Mouse (Mus musculus) natural killer cell, adult 2 months (primary cell): ENCODE results near the gene Rpl36-ps4.

Experiments used
- DNase-seq, 2 experiments: peaks; one replicate each; pipeline ENCODE4 v3.0.0; 2022; ENCODE audit warnings: low spot score in 2 of 2

The Rpl36-ps4 gene

GRCm38 (mm10) chr17:87920677-87921076, at the start of gene Rpl36-ps4:
Gene Rpl36-ps4, plus strand, starts transcription at chr17:87920977.
- DNase-seq = no peak

DNA sequence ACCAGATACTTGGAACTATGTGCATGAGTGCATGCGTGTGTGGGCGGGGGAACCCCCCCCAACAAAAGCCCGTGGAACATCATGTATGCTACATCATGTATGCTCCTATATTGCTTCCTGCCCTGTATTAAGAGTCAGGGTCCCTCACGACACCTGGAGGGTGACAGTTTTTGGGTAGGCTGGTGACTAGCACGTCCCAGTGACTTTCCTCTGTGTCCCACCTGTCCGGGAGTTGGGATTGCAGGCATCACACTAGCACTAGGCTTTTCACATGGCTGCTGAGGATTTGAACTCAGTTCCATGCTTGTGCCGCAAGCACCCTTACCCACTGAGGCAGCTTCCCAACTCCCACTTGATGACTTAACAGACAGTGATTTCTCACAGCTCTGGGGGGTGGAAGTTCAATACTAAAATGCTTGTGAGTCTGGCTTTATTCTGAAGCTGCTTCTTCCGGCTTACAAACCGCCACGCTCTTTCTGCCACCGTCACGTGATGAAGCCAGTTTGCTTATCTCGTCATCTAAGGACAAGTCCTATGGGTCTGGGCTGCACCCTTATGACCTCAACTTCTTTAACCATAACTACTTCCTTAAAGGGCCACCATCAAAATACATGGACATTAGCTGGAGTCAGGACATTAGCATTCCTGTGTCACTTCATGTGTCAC, 49.2 kb upstream of the Rpl36-ps4 start:
- DNase-seq = no peak

DNA sequence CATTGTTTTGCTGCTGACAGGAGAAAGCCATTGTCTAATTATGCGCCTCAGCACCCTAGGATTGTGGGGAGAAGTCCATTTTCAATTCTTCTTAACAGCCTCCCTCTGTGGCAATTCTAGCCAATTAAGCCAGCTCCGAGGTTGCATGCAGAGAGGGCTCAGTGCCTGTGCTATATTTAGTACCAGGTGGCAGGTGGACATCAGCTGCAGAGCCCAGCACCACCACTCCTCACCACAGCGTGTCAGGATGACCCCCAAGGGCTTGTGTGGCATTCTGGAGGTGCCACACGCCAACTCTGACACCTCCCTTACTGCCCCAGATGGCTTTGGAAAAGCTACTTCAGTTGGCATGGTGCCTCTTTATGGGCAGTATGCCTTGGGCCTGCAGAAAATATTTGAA, 48.5 kb upstream of the Rpl36-ps4 start:
- DNase-seq = no peak

DNA sequence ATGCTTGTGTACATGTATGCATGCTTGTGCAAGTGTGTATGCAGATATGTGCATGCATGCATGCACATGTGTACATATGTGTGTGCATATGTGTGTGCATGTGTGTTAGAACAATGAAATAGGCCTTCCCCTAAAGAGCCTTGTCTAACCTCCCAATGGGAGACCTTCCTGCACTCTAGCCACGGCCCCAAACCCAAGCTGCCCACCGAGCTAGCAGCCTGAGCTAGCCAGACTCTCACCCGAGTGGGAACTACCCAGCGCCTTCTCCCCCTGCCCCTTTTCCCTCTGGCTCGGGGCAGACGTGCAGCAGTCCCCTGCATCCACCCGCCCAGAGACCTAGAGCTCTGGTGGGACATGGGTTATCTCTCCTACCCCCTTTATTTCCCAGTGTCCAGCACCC, 47.3 kb upstream of the Rpl36-ps4 start:
- DNase-seq = no peak

GRCm38 (mm10) chr17:87873943-87874342, 46.8 kb upstream of the Rpl36-ps4 start:
- DNase-seq = no peak

GRCm38 (mm10) chr17:87875346-87875920, 45.3 kb upstream of the Rpl36-ps4 start:
- DNase-seq = no peak

DNA sequence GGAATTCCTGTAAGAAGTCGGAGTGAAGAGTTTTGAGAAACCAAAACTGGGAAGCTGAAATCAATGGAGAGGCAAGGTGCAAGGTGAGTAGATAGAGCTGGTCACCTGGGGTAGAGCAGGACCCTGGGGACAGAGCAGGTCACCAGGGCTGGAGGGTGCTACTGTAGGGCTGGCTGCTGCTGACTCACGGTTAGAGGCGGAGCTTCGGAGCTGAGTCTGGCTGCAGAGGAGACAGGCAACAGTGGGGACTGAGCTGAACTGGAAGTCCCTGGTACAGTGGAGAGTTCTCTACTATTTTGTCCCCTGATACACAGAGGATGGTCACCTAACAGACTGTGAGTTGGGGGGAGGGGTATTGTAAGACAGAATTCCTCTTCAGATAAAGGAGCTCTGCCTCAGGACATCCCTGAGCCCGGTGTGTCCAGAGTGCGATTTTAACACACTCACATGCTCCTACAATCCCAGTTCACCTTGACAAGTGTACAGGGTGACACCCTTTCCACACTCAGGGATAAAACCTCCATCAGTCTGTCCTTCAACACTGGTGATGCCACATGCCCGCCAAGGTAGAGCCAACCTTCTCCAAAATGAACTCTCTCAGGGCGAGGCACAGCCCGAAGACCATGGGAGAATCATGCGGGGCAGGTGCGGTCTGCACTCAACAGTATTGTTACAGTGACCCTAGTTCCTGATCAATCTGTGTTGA, 44.3 kb upstream of the Rpl36-ps4 start:
- no peak for DNase-seq

GRCm38 (mm10) chr17:87877207-87878073, 43.3 kb upstream of the Rpl36-ps4 start:
- no peak for DNase-seq

DNA sequence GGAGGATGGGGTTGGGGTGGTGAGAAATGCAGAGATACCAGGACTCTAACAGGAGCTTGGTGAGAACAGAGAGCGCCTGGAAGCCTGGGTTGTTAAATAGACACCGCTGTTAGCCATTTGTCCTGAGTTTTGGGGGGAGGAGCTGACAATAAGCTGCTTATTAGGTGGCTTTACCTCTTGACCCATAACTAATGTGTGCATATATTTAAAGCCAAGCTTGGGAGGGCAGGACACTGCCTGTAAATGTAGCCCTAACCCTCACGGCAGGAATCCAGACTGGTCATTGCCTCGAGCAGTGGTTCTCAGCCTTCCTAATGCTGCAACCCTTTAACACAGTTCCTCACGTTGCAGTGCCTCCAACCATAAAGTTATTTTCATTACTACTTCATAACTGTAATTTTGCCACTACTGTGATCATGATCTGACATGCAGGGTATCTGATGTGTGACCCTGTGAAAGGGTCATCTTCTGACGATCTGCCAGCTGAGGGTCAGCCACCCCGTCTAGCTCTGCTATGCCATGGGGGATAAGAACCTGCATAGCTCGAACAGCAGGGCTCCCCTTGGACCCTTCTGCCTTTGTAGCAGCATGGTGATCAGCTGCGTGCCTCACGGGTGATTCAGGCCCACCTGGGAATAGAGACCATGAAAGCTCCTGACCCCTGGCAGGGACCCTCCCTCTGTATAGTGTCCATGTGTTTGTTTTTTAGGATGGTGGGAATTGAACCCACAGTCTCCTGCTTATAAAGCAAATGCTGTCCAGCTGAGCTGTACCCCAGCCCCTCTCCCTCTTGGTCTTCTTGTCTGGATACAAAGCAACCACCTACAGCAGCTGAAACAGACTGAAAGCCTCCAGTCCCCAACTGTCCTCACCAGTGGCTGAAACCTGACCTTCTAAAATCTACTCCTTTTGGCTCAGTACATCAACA, 42.0 kb upstream of the Rpl36-ps4 start:
- DNase-seq = no peak

GRCm38 (mm10) chr17:87879484-87880225, 41.1 kb upstream of the Rpl36-ps4 start:
- no peak for DNase-seq

- peak in 1 of 2 experiments; percentile 35 for DNase-seq
These were observed 38.2 kb upstream of the Rpl36-ps4 start for GRCm38 (mm10) chr17:87882594-87882993.

DNA sequence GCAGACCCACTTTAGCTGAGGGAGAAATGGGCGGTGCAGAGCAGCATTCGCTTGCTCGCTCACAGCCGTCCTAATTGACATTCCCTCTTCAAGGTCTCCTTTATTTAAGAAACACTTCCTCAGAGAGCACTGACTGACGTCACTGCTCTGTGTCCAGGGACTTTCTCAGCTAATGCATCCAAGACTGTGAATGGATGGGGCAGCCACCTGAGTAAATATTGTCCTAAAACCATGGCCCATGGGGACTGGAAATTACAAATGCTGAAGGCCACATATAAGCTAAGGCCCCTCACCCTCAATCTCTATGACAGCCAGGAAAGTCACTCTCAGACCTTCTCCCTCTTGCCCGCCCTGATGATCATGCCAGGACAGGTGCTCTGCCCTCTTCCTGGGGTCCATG, 23.6 kb upstream of the Rpl36-ps4 start:
- DNase-seq = no peak

DNA sequence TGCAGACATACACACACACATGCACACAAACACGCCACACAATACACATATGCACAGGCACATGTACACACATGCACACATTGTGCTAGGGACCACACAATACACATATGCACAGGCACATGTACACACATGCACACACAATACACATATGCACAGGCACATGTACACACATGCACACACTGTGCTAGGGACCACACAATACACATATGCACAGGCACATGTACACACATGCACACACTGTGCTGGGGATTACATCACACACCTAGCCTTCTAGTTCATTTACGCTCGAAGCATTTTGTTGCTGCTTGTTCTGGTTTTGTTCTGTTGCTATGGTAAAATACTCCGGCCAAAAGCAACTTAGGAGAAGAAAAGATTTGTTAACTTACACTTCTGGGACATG, 20.1 kb upstream of the Rpl36-ps4 start:
- no peak for DNase-seq

DNA sequence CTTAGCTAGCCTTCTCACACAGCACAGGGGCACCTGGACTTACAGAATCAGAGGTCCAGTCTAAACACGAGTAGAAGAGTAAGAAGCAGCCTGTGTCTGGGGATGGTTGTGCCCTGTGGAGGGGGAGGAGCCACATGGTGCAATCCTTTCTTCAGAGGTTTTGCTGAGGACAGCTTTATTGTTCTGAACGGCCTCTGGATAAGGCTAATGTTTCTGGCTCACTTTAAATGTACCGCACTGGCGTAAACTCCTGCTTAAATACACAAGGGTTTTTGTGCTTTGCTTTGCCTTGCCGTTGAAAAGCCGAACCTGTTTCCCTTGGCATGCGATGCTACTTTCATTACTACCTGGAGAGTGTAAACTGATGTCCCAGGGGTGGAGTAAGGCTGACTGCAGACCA, 19.6 kb upstream of the Rpl36-ps4 start:
- DNase-seq = no peak

DNA sequence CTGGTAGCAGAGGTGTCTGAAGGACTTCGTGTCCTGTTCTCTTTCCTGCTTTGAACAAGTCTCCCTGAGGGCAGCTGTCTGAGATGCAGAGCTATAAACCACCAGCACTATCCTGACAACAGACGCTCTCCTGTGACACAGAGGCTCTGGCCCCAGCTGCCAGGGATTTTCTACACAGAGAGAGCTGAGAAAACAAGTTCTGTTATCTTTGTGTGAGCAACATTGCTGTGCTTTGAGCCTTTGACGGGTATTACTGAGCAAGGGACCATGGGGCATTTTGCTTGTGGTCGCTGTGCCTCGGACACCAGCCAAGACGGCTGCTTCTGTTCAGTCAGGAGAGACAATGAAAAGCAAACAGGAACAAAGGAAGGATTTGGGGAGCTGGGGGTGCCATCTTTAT, 17.6 kb upstream of the Rpl36-ps4 start:
- DNase-seq = no peak

GRCm38 (mm10) chr17:87903725-87904124, 17.1 kb upstream of the Rpl36-ps4 start:
- no peak for DNase-seq

DNA sequence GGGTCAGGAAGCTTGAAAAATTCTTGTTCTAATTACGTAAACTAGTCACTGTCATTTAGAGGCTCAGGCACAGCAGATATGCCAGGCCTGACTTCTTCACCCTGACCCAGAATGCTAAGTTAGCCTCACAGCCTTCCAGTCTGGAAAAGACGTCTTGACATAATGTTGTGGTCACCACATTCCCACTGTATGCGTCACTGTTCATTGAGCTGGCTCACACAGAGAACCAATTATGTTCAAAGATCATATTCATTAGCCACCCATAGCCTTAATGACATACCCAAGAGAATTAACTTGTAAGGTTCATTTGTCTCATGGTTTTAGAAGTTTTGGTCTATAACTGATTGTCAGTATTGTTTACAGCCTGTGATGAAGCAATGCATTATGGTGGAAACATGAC, 5.4 kb upstream of the Rpl36-ps4 start:
- DNase-seq = no peak

DNA sequence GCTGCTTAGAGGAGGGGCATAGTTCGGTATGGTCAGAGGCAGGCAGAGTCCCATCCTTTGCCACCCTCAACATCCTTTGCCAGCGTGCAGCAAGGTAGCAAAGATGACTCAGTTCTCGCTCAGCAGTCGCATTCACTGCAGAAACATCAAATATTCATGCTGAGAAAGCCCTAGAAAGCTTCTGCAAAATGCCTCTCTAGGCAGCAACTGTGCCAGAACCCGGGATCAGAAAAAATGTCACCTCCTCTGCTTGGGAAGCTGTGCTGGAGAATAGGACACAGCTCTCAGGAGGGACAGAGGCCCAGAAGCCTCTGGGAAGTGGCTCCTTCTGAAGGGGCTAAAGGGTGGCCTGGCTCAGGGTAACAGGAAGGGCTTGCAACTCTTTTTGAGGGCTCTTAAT, 2.7 kb upstream of the Rpl36-ps4 start:
- no peak for DNase-seq

DNA sequence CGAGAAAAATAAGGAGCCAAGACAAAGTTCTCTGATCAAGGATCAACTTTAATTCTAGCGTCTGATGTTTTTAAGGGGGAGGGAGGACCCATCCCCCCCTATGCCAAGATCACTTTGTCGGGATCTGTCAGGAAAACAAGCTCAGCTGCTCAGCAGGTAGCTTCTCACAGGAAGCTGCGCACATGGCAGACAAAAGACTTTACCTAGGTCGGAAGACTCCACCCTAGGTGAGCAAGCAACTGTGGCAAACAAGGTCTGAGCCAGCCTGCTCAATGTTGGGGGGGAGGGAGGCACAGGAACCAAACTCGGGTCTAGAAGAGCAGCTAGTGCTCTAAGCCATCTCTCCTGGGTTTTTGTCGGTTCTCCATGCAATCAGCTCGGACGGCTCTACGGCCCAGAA, 13.5 kb downstream of the Rpl36-ps4 start:
- no peak for DNase-seq

- DNase-seq = no peak
These were observed 14.0 kb downstream of the Rpl36-ps4 start for GRCm38 (mm10) chr17:87934736-87935135.
